Mouse (Mus musculus) forebrain, embryonic 10.5 days (tissue): ENCODE measurements around the gene Stk40. TPM values are rescaled to one million over a fixed set of nuclear protein-coding genes. Genes with fewer than 3 reads are reported as not detected.
"Not testable (repeated sequence)": the region's sequence is repeated elsewhere in the genome, so short reads cannot be mapped to it uniquely, and the experiment has no call there.

Source experiments
- DNase-seq: peaks from one replicate; pipeline ENCODE4 v3.0.0-alpha.2; 2017; ENCODE audit warnings: low spot score; ENCODE audit errors: extremely low spot score
- H3K27ac ChIP-seq: fragments of 300-500 bp; sonication (generic); 2 replicates; pipeline ENCODE4 v1.5.1; 2016; ENCODE audit warnings: mild to moderate bottlenecking
- H3K27me3 ChIP-seq: fragments of 300-500 bp; sonication (generic); 2 replicates; pipeline ENCODE4 v1.6.1; 2016; ENCODE audit warnings: mild to moderate bottlenecking; ENCODE audit not compliant: poor library complexity, severe bottlenecking
- H3K36me3 ChIP-seq: fragments of 300-500 bp; sonication (generic); replicated peaks from 2 replicates; pipeline ENCODE4 v1.6.1; 2016; ENCODE audit warnings: mild to moderate bottlenecking, moderate library complexity
- H3K4me1 ChIP-seq: fragments of 300-500 bp; sonication (generic); 2 replicates; pipeline ENCODE4 v1.6.1; 2016
- H3K4me3 ChIP-seq: fragments of 300-500 bp; sonication (generic); 2 replicates; pipeline ENCODE4 v1.5.1; 2016; ENCODE audit warnings: mild to moderate bottlenecking, moderate library complexity
- H3K9me3 ChIP-seq: fragments of 300-500 bp; sonication (generic); 2 replicates; pipeline ENCODE4 v1.6.1; 2016; ENCODE audit warnings: mild to moderate bottlenecking, moderate library complexity
- WGBS: fragments of 180-500 bp; shearing (Covaris S2); methylation state at CpG from one replicate; pipeline ENCODE4 v1.1.7; 2016; 5-methylcytosine and 5-hydroxymethylcytosine counted together
- polyA plus RNA-seq: library from polyadenylated mRNA; unstranded; fragments of >200 nt; fragmentation: Nextera tagmentation; extraction: Ambion mirVana; gene quantifications from 2 replicates; pipeline ENCODE4 v1.2.1, GENCODE M21; 2016

Gene Stk40
- polyA plus RNA-seq, 1 experiment from 2014 or later, result 43.7 TPM

GRCm38 (mm10) chr4:126155869-126156268 lies 52.1 kb downstream of the Stk40 start:
- 90% methylated on average over 2 of the region's 2 CpGs for WGBS
- DNase-seq, result no peak
- H3K4me1 ChIP-seq, result peaks cover 26% of the 10 kb centered on the region
- peaks cover 16% of the 10 kb centered on the region for H3K27me3 ChIP-seq
- H3K4me3 ChIP-seq, result no peak overlapping the region
- H3K9me3 ChIP-seq, result no peaks in the 10 kb centered on the region; the same call in 1 of the 2 replicates
- H3K27ac ChIP-seq, result peak overlapping the region; percentile 68
- peaks cover 9% of the 10 kb centered on the region for H3K36me3 ChIP-seq

- DNase-seq, result no peak
- Histone ChIP-seq H3K4me3 (no peak overlapping the region), H3K9me3 (no peaks in the 10 kb centered on the region; the same call in 1 of the 2 replicates), H3K36me3 (peaks cover 9% of the 10 kb centered on the region), H3K27me3 (peaks cover 9% of the 10 kb centered on the region), H3K27ac (no peak overlapping the region), H3K4me1 (peaks cover 21% of the 10 kb centered on the region)
- 58% methylated on average over 5 of the region's 5 CpGs for WGBS
Observed at GRCm38 (mm10) chr4:126156617-126157016, 52.9 kb downstream of the Stk40 start.

GRCm38 (mm10) chr4:126157562-126157961 lies 53.8 kb downstream of the Stk40 start:
- H3K27me3 ChIP-seq, result no peaks in the 10 kb centered on the region

GRCm38 (mm10) chr4:126159455-126159854 lies 55.7 kb downstream of the Stk40 start:
- H3K27ac ChIP-seq, result no peak overlapping the region
- no peak overlapping the region for H3K4me3 ChIP-seq
- H3K27me3 ChIP-seq, result no peaks in the 10 kb centered on the region
- H3K36me3 ChIP-seq, result peaks cover 11% of the 10 kb centered on the region
- WGBS, result 81% methylated on average over 8 of the region's 8 CpGs
- no peak for DNase-seq
- H3K9me3 ChIP-seq, result no peaks in the 10 kb centered on the region; the same call in 1 of the 2 replicates
- H3K4me1 ChIP-seq, result peaks cover 40% of the 10 kb centered on the region

More at GRCm38 (mm10) chr4:126157562-126157961, 53.8 kb downstream of the Stk40 start:
- Histone ChIP-seq H3K36me3 (peaks cover 7% of the 10 kb centered on the region), H3K4me3 (no peak overlapping the region), H3K4me1 (peaks cover 27% of the 10 kb centered on the region), H3K27ac (no peak overlapping the region), H3K9me3 (no peaks in the 10 kb centered on the region; the same call in 1 of the 2 replicates)
- no peak for DNase-seq
- 89% methylated on average over 6 of the region's 6 CpGs for WGBS

GRCm38 (mm10) chr4:126160981-126161380 lies 57.2 kb downstream of the Stk40 start:
- H3K27ac ChIP-seq, result no peak overlapping the region
- 90% methylated on average over 8 of the region's 8 CpGs for WGBS
- peaks cover 29% of the 10 kb centered on the region for H3K4me1 ChIP-seq
- H3K4me3 ChIP-seq, result no peak overlapping the region
- H3K27me3 ChIP-seq, result no peaks in the 10 kb centered on the region
- no peaks in the 10 kb centered on the region; the same call in 1 of the 2 replicates for H3K9me3 ChIP-seq
- peaks cover 23% of the 10 kb centered on the region for H3K36me3 ChIP-seq
- DNase-seq, result no peak

GRCm38 (mm10) chr4:126161456-126161855 lies 57.7 kb downstream of the Stk40 start:
- no peak for DNase-seq
- WGBS, result 92% methylated on average over 6 of the region's 6 CpGs
- H3K9me3 ChIP-seq, result no peaks in the 10 kb centered on the region; the same call in 1 of the 2 replicates
- H3K27me3 ChIP-seq, result no peaks in the 10 kb centered on the region
- no peak overlapping the region for H3K4me3 ChIP-seq
- H3K27ac ChIP-seq, result no peak overlapping the region
- H3K36me3 ChIP-seq, result peaks cover 28% of the 10 kb centered on the region
- H3K4me1 ChIP-seq, result peaks cover 25% of the 10 kb centered on the region

- H3K9me3 ChIP-seq, result no peaks in the 10 kb centered on the region
- H3K36me3 ChIP-seq, result peaks cover 28% of the 10 kb centered on the region
- H3K27me3 ChIP-seq, result no peaks in the 10 kb centered on the region
- H3K4me1 ChIP-seq, result peaks cover 22% of the 10 kb centered on the region
- DNase-seq, result no peak
- H3K27ac ChIP-seq, result peak overlapping the region; percentile 83
- WGBS, result 69% methylated on average over 9 of the region's 9 CpGs
- peak overlapping the region; percentile 69 for H3K4me3 ChIP-seq
Observed at GRCm38 (mm10) chr4:126161986-126162385, 58.2 kb downstream of the Stk40 start.

GRCm38 (mm10) chr4:126162544-126163066 lies 58.8 kb downstream of the Stk40 start:
- Histone ChIP-seq H3K27ac (peak overlapping the region; percentile 83), H3K4me3 (peak overlapping the region; percentile 69), H3K27me3 (no peaks in the 10 kb centered on the region), H3K36me3 (peaks cover 33% of the 10 kb centered on the region), H3K9me3 (no peaks in the 10 kb centered on the region), H3K4me1 (peaks cover 22% of the 10 kb centered on the region)
- peak; percentile 83 for DNase-seq
- under 1% methylated on average over 44 of the region's 44 CpGs for whole genome bisulfite sequencing

GRCm38 (mm10) chr4:126163067-126163659 lies 59.4 kb downstream of the Stk40 start, which contains the start of gene Sh3d21:
Gene Sh3d21 (minus strand): TSS chr4:126163491.
- Histone ChIP-seq H3K9me3 (no peaks in the 10 kb centered on the region), H3K27me3 (no peaks in the 10 kb centered on the region), H3K36me3 (peaks cover 39% of the 10 kb centered on the region), H3K4me3 (peak within 1 kb of the TSS; percentile 69), H3K27ac (peak within 1 kb of the TSS; percentile 83), H3K4me1 (peaks cover 22% of the 10 kb centered on the region)
- DNase-seq, result no peak
- WGBS, result 5% methylated on average over 22 of the region's 22 CpGs

GRCm38 (mm10) chr4:126163685-126164084 lies 59.9 kb downstream of the Stk40 start:
- H3K4me1 ChIP-seq, result peaks cover 22% of the 10 kb centered on the region
- peak overlapping the region; percentile 69 for H3K4me3 ChIP-seq
- H3K9me3 ChIP-seq, result no peaks in the 10 kb centered on the region
- peaks cover 44% of the 10 kb centered on the region for H3K36me3 ChIP-seq
- no peak for DNase-seq
- H3K27ac ChIP-seq, result no peak overlapping the region
- H3K27me3 ChIP-seq, result no peaks in the 10 kb centered on the region
- WGBS, result 68% methylated on average over 4 of the region's 4 CpGs

GRCm38 (mm10) chr4:126165092-126165491 lies 61.3 kb downstream of the Stk40 start:
- H3K27ac ChIP-seq, DNase-seq, H3K27me3 ChIP-seq, H3K4me3 ChIP-seq, H3K9me3 ChIP-seq: not testable (repeated sequence)
- peaks cover 22% of the 10 kb centered on the region for H3K4me1 ChIP-seq
- peaks cover 58% of the 10 kb centered on the region for H3K36me3 ChIP-seq
- WGBS, result 76% methylated on average over 10 of the region's 10 CpGs

- H3K4me1 ChIP-seq, result peaks cover 22% of the 10 kb centered on the region
- no peak overlapping the region for H3K27ac ChIP-seq
- 83% methylated on average over 3 of the region's 3 CpGs for WGBS
- H3K9me3 ChIP-seq, result no peaks in the 10 kb centered on the region
- no peak overlapping the region for H3K4me3 ChIP-seq
- DNase-seq, result no peak
- no peaks in the 10 kb centered on the region for H3K27me3 ChIP-seq
- peaks cover 68% of the 10 kb centered on the region for H3K36me3 ChIP-seq
Observed at GRCm38 (mm10) chr4:126166084-126166483, 62.3 kb downstream of the Stk40 start.

- WGBS, result 92% methylated on average over 6 of the region's 6 CpGs
- Histone ChIP-seq H3K9me3 (no peaks in the 10 kb centered on the region), H3K27ac (no peak overlapping the region), H3K27me3 (no peaks in the 10 kb centered on the region), H3K4me3 (no peak overlapping the region), H3K4me1 (no peaks in the 10 kb centered on the region; the same call in 1 of the 2 replicates), H3K36me3 (peaks cover 91% of the 10 kb centered on the region)
- no peak for DNase-seq
Observed at GRCm38 (mm10) chr4:126168851-126169250, 65.1 kb downstream of the Stk40 start.
